Mouse (Mus musculus) kidney, embryonic 14.5 days (tissue): ENCODE data around the gene Plxna1. TPM values are rescaled to one million over a fixed set of nuclear protein-coding genes. Genes with fewer than 3 reads are reported as not detected.

Source experiments
- ATAC-seq: fragments of 200-750 bp; cut with Nextera tagmentation; 2 replicates; pipeline ENCODE4 v1.8.0; 2017; ENCODE audit warnings: moderate number of reproducible peaks, mild to moderate bottlenecking, moderate TSS enrichment, moderate library complexity; ENCODE audit not compliant: low FRiP score, low TSS enrichment
- H3K27ac ChIP-seq: fragments of 300-500 bp; sonication (generic); 2 replicates; pipeline ENCODE4 v1.5.1; 2014; ENCODE audit warnings: low read depth, mild to moderate bottlenecking, low read length, moderate library complexity, mixed read lengths
- H3K27me3 ChIP-seq: fragments of 300-500 bp; sonication (generic); 2 replicates; pipeline ENCODE4 v1.6.1; 2014; ENCODE audit warnings: mild to moderate bottlenecking, low read length; ENCODE audit not compliant: control insufficient read depth, insufficient read depth
- H3K36me3 ChIP-seq: fragments of 300-500 bp; sonication (generic); 2 replicates; pipeline ENCODE4 v1.6.1; 2014; ENCODE audit warnings: low read length, mixed read lengths; ENCODE audit not compliant: control insufficient read depth, insufficient read depth
- H3K4me1 ChIP-seq: fragments of 300-500 bp; sonication (generic); 2 replicates; pipeline ENCODE4 v1.6.1; 2014; ENCODE audit warnings: low read length, mixed read lengths; ENCODE audit not compliant: control insufficient read depth, insufficient read depth
- H3K4me2 ChIP-seq: fragments of 300-500 bp; sonication (generic); replicated peaks from 2 replicates; pipeline ENCODE4 v1.6.1; 2014; ENCODE audit warnings: low read depth, mild to moderate bottlenecking, low read length
- H3K4me3 ChIP-seq: fragments of 300-500 bp; sonication (generic); 2 replicates; pipeline ENCODE4 v1.5.1; 2014; ENCODE audit warnings: mild to moderate bottlenecking, low read length
- H3K9ac ChIP-seq: fragments of 300-500 bp; sonication (generic); 2 replicates; pipeline ENCODE4 v1.6.1; 2014; ENCODE audit warnings: low read depth, mild to moderate bottlenecking, low read length, moderate library complexity
- H3K9me3 ChIP-seq: fragments of 300-500 bp; sonication (generic); 2 replicates; pipeline ENCODE4 v1.6.1; 2016; ENCODE audit warnings: low read length; ENCODE audit not compliant: control insufficient read depth
- WGBS: fragments of 180-500 bp; shearing (Covaris S2); extraction: QIAGEN DNeasy Blood & Tissue Kit; methylation state at CpG from one replicate; pipeline ENCODE4 v1.1.7; 2014; 5-methylcytosine and 5-hydroxymethylcytosine counted together
- polyA plus RNA-seq: library from polyadenylated mRNA; unstranded; fragments of >200 nt; fragmentation: Nextera tagmentation; extraction: Ambion mirVana; gene quantifications from 2 replicates; pipeline ENCODE4 v1.2.1, GENCODE M21; 2014

Gene Plxna1
- polyA plus RNA-seq, 1 experiment from 2014 or later, result 28.0 TPM

DNA sequence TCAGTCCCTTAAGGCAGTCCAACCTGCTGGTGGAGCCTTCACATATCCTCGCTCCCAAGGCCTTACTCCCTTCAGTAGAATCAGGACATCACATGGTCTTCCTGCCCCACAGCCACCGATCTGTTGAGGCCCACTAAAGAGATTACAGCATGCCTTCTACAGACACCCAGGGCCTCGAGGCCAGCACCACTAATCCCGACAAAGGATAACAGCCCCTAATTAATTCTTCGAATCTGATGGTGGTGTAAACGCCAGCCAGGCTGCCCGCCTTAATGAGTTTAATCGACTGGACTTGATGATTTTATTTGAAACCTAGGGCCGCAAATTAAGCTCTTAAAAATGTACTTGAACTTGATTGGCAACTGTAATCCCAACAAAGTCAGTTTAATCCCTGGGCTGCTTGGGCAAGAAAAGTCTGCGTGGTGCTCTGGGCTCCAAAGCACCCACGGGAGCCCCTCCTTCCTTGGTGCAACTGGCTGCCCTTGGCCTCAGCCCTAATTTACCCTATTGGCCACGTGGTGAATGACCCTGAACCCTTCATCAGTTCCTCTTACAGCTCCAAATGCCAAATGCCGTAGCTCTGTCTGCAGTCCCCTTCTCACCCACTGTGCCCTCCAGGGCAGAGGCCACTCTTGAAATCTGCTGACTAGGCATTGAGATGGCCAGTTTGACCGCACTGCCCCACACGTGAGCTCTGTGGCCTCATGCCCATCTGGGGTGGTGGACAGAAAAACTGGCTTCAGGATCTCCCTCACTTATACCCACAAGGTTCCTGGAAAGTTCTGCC, 65.3 kb downstream of the Plxna1 start:
- Histone ChIP-seq H3K4me3 (no peak overlapping the region), H3K9ac (no peak overlapping the region), H3K36me3 (no peaks in the 10 kb centered on the region), H3K9me3 (no peaks in the 10 kb centered on the region), H3K27me3 (no peaks in the 10 kb centered on the region), H3K27ac (no peak overlapping the region), H3K4me2 (no peak overlapping the region), H3K4me1 (no peaks in the 10 kb centered on the region)
- WGBS, result 65% methylated on average over 15 of the region's 15 CpGs
- no peak for ATAC-seq

DNA sequence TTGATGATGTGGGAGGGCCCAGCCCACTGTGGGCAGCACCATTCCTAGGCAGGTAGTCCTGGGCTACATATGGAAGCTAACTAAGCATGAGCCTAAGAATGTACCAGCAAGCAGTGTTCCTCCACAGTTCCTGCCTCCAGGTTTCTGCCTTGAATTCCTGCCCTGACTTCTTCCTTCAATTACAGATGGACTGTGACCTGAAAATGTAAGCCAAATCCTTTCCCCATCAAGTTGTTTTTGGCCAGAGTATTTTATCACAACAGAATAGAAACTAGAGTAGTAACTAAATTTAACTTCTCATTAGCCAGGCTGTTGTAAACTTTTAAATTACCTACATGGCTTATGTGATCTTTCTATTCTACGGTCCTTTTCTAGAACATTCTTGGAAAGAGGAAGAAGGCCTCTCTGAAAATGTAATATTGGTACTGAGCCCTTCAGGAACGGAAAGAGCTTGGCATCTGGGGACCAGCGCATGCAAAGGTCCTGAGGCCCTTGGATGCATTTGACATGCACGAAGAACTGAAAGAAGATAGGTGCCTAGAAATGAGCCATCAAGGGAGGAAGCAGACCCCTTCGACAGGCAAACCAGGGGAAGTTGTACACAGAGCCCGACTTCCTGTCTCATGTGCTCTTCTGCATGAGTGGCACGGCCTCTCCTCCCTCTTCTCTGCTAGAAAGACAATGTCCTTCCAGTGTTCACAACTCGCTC, 66.3 kb downstream of the Plxna1 start:
- no peak for ATAC-seq
- 89% methylated on average over 8 of the region's 8 CpGs for WGBS
- Histone ChIP-seq H3K9ac (no peak overlapping the region), H3K36me3 (no peaks in the 10 kb centered on the region), H3K4me2 (no peak overlapping the region), H3K4me1 (0 out of 2 replicates have a peak, but pooled peaks cover 3% of the 10 kb centered on the region), H3K27me3 (no peaks in the 10 kb centered on the region), H3K9me3 (no peaks in the 10 kb centered on the region), H3K27ac (no peak overlapping the region), H3K4me3 (no peak overlapping the region)

DNA sequence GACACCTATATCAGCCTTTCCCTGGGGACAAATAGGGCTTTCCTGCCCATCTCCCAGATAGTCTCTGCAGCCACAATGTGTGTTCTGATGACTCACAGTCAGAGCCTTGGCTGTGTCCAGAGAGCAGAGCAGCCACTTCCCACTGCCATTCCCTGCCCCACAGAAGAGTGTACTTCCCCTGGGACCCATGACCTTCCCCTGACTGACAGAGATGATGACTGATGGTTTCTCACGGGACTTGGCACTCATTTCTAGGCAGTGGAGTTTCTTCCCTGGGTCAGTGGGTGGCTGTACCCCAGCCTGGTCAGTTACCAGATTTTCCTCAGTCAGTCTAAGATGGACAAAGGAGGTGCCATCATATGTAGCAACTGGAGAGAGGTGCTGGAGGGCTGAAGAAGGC, 67.8 kb downstream of the Plxna1 start:
- no peaks in the 10 kb centered on the region for H3K36me3 ChIP-seq
- no peak overlapping the region for H3K9ac ChIP-seq
- H3K4me2 ChIP-seq, result no peak overlapping the region
- no peak for ATAC-seq
- H3K27me3 ChIP-seq, result no peaks in the 10 kb centered on the region
- 50% methylated on average over 1 of the region's 1 CpGs for WGBS
- 0 out of 2 replicates have a peak, but pooled peaks cover 3% of the 10 kb centered on the region for H3K4me1 ChIP-seq
- no peak overlapping the region for H3K4me3 ChIP-seq
- H3K27ac ChIP-seq, result no peak overlapping the region
- H3K9me3 ChIP-seq, result no peaks in the 10 kb centered on the region

DNA sequence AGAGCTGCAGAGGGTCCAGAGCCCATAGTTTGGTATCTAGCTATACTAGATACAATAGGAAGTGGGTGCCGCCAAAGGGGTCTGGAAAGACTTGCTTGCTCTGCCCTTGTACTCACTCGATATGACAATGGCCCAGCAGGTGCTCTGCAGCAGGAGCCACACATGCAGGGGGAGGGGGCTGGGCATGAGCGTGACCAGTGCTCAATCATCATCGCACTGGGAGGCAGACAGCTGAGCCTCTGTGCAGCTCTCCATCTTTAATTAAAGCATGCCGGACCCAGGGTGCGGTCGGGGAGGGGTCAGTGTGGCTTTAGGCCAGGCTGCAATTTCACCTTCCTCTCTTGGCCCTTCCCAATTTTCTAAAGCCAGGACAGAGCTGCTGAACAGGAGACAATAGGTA, 70.9 kb downstream of the Plxna1 start:
- H3K4me1 ChIP-seq, result 0 out of 2 replicates have a peak, but pooled peaks cover 9% of the 10 kb centered on the region
- no peak for ATAC-seq
- WGBS, result 34% methylated on average over 7 of the region's 7 CpGs

DNA sequence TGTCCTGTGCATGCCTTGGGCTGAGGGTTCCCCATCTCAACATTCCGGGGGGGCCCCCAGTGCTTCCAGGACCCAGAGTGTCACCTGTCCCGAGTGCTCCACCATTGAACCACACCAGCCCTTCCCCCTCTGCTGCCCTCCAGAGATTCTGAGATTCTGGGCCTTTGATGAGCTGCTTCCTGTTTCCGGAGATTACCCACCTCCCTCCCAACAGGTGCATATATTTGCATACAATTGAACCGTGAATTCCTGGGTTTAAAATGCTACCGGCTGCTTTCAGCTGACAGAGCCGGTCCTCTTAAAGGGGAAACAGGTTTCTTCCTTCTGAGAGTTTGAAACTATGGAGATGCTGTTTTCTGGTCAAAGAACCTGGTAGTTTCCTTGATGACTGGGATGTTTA, 74.3 kb downstream of the Plxna1 start:
- H3K9me3 ChIP-seq, result no peaks in the 10 kb centered on the region
- no peak for ATAC-seq
- no peaks in the 10 kb centered on the region for H3K27me3 ChIP-seq
- H3K4me3 ChIP-seq, result no peak overlapping the region
- no peak overlapping the region for H3K4me2 ChIP-seq
- H3K27ac ChIP-seq, result peak overlapping the region; percentile 38; the same call in 1 of the 2 replicates
- 0 out of 2 replicates have a peak, but pooled peaks cover 10% of the 10 kb centered on the region for H3K4me1 ChIP-seq
- H3K9ac ChIP-seq, result no peak overlapping the region
- 14% methylated on average over 6 of the region's 6 CpGs for WGBS
- H3K36me3 ChIP-seq, result no peaks in the 10 kb centered on the region

More for the DNA sequence above, 70.9 kb downstream of the Plxna1 start:
- no peak overlapping the region for H3K4me2 ChIP-seq
- H3K36me3 ChIP-seq, result no peaks in the 10 kb centered on the region
- no peaks in the 10 kb centered on the region for H3K27me3 ChIP-seq
- no peak overlapping the region for H3K9ac ChIP-seq
- H3K4me3 ChIP-seq, result no peak overlapping the region
- no peak overlapping the region for H3K27ac ChIP-seq
- no peaks in the 10 kb centered on the region for H3K9me3 ChIP-seq

DNA sequence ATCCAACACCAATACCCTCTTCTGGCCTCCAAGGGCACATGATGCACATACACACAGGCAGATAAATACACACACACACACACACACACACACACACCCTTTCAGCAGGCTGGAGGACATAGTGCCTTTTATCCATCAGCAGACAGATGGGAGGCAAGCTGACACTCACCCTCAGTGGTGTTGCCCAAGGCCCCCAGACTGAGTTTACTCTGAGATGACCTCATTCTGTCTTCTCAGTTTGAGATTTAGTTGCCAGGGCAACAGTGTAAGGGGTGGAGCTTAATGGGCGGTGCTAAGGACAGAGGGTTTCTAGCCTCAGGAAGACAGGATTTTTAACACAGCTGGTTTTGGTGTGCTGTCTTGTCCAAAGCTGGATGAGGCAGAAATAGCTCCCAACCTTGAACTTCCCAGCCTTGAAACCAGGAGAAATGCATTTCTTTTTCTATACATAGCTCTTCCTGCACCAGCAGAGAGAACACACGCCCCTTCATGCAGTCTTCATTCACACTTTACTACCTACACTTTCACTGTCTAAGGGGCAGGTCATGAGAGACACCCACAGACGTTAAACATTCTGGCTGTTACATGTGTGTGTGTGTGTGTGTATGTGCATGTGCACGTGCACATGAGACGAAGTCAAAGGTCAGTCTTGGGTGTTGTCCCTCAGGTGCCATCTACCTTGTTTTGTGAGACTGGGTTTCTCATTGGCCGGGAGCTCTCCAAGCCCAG, 75.6 kb downstream of the Plxna1 start:
- Histone ChIP-seq H3K36me3 (no peaks in the 10 kb centered on the region), H3K4me3 (no peak overlapping the region), H3K4me2 (no peak overlapping the region), H3K9ac (no peak overlapping the region), H3K27ac (no peak overlapping the region), H3K4me1 (0 out of 2 replicates have a peak, but pooled peaks cover 10% of the 10 kb centered on the region), H3K27me3 (no peaks in the 10 kb centered on the region), H3K9me3 (no peaks in the 10 kb centered on the region)
- WGBS, result 58% methylated on average over 6 of the region's 6 CpGs
- peak; percentile 68 for ATAC-seq

DNA sequence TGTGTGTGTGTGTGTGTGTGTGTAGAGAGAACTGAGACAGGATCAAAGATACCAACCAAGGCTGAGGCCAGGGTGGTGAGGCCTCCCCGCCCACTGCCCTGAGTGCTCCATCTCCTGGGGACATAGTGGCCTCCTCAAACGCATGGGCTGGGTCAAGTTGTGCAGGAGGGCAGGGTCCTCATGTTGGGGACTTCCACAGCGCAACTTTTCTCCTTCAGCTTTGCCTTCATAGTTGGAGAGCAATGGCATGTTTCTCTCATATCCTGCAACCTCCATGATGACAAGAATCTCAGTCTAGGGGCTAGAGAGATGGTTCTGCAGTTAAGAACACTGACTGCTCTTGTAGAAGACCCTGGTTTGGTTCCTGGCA, 76.1 kb downstream of the Plxna1 start:
- ATAC-seq, result no peak
- no peak overlapping the region for H3K4me3 ChIP-seq
- H3K4me1 ChIP-seq, result 0 out of 2 replicates have a peak, but pooled peaks cover 10% of the 10 kb centered on the region
- H3K27ac ChIP-seq, result no peak overlapping the region
- no peak overlapping the region for H3K4me2 ChIP-seq
- no peaks in the 10 kb centered on the region for H3K36me3 ChIP-seq
- WGBS, result 74% methylated on average over 3 of the region's 3 CpGs
- no peaks in the 10 kb centered on the region for H3K9me3 ChIP-seq
- no peak overlapping the region for H3K9ac ChIP-seq
- H3K27me3 ChIP-seq, result no peaks in the 10 kb centered on the region

DNA sequence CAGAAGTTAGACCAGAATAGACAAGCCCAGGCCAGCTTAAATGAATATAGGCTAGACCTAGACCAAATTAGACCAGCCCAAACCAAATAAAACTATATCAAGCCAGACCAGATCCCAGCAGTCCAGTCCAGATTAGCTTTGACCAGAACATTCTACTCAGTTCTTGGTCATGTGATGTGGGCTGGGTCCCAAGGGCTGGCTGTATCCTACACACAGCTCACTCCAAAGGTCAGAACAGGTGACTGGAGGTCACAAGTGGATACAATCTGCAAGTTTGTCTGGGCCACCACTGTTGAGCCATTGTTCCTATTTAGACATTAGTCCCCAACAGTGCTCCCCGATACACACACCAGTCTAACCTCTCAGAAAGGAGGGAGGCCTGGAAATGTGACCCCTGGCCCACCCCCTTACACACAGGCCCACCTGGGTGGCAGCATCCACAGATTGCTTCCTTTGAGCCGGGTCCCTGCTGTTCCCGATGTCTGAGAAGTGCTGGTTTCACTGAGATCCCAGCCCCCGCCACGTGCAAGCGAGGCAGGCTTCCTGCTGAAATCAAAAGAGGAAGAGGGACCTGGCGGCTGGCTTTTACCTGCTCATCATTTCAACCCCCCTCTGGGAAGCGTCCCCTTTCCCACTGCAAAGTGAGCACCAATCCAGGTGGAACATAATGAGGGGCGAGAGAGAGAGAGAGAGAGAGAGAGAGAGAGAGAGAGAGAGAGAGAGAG, 76.7 kb downstream of the Plxna1 start:
- WGBS, result 51% methylated on average over 9 of the region's 9 CpGs
- Histone ChIP-seq H3K4me2 (no peak overlapping the region), H3K4me3 (no peak overlapping the region), H3K36me3 (no peaks in the 10 kb centered on the region), H3K27ac (no peak overlapping the region), H3K27me3 (no peaks in the 10 kb centered on the region), H3K9ac (no peak overlapping the region), H3K9me3 (no peaks in the 10 kb centered on the region), H3K4me1 (0 out of 2 replicates have a peak, but pooled peaks cover 10% of the 10 kb centered on the region)
- no peak for ATAC-seq
